Mouse (Mus musculus) hindbrain, embryonic 12.5 days (tissue): Measurements from ENCODE around the gene Ap1s2. TPM values are rescaled to one million over a fixed set of nuclear protein-coding genes. Genes with fewer than 3 reads are reported as not detected.

Experiments used
- ATAC-seq: fragments of 200-750 bp; cut with Nextera tagmentation; 2 replicates; pipeline ENCODE4 v1.8.0; 2017; ENCODE audit warnings: moderate TSS enrichment; ENCODE audit not compliant: low FRiP score
- H3K27ac ChIP-seq: fragments of 300-500 bp; sonication (generic); 2 replicates; pipeline ENCODE4 v1.5.1; 2016; ENCODE audit warnings: mild to moderate bottlenecking
- H3K27me3 ChIP-seq: fragments of 300-500 bp; sonication (generic); 2 replicates; pipeline ENCODE4 v1.6.1; 2016; ENCODE audit warnings: mild to moderate bottlenecking
- H3K36me3 ChIP-seq: fragments of 300-500 bp; sonication (generic); 2 replicates; pipeline ENCODE4 v1.6.1; 2016; ENCODE audit warnings: mild to moderate bottlenecking
- H3K4me1 ChIP-seq: fragments of 300-500 bp; sonication (generic); 2 replicates; pipeline ENCODE4 v1.6.1; 2016
- H3K4me2 ChIP-seq: fragments of 300-500 bp; sonication (generic); replicated peaks from 2 replicates; pipeline ENCODE4 v1.6.1; 2016; ENCODE audit warnings: mild to moderate bottlenecking
- H3K4me3 ChIP-seq: fragments of 300-500 bp; sonication (generic); 2 replicates; pipeline ENCODE4 v1.5.1; 2016; ENCODE audit warnings: mild to moderate bottlenecking
- H3K9ac ChIP-seq: fragments of 300-500 bp; sonication (generic); 2 replicates; pipeline ENCODE4 v1.6.1; 2016; ENCODE audit warnings: mild to moderate bottlenecking, moderate library complexity
- H3K9me3 ChIP-seq: fragments of 300-500 bp; sonication (generic); replicated peaks from 2 replicates; pipeline ENCODE4 v1.6.1; 2016; ENCODE audit warnings: mild to moderate bottlenecking
- WGBS: fragments of 180-500 bp; shearing (Covaris S2); methylation state at CpG from one replicate; pipeline ENCODE4 v1.1.7; 2016; 5-methylcytosine and 5-hydroxymethylcytosine counted together
- polyA plus RNA-seq: library from polyadenylated mRNA; unstranded; fragments of >200 nt; fragmentation: Nextera tagmentation; extraction: Ambion mirVana; gene quantifications from 2 replicates; pipeline ENCODE4 v1.2.1, GENCODE M21; 2016

Ap1s2 gene
- polyA plus RNA-seq, result 51.9 and 58.5 TPM in 2 replicates

DNA sequence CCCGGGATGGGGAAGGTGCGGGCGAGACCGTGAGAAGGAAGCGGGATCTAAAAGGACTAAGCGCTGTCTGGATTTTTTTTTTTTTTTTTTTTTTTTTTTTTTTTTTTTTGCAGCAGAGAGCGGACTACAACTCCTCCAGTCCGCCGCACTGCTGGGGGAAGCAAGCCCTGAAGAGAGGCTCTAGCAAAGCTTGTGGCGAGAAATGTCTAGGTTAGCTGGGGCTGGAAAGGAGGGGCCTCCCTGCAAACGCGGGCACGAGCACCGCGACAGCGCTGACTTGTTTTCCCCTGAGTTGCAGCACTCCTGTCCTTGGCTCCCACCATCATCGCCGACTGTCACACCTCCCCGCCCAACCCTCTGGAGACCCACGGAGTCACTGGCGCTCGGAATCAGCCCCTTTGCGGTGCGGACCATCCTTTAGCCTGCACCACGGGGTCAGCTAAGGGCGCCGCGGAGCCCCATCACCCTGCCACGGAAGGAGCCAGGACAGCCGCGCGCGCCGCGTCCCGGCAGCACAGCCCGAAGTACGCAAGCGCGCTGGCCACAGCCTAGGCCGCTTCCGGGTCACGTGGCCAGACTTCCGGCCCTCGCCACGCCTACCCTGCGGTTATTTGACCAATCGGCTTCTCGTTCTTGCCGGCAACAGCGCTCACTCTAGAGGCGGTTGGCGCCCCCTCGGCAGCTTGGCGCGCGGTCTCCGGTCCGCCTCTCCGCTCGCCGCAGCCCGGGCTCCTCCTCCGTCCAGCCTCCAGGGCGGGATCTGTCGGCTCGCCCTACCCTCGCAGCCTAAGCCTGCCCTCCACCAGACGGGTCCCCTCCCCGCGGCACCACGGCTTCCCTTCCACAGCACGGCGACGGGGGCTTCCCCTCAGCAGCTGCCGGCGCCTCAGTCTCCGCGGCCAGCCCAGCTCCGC is at the start of gene Ap1s2:
Ap1s2 (plus strand) TSS at position 681 of the 914 bp plus-strand sequence.
- Histone ChIP-seq H3K27ac (peak within 1 kb of the TSS; percentile 92), H3K27me3 (peaks cover 13% of the 10 kb centered on the region), H3K9me3 (no peaks in the 10 kb centered on the region), H3K36me3 (no peaks in the 10 kb centered on the region), H3K4me1 (no peaks in the 10 kb centered on the region), H3K9ac (peak within 1 kb of the TSS; percentile 68), H3K4me3 (peak within 1 kb of the TSS; percentile 60), H3K4me2 (peak within 1 kb of the TSS; percentile 52)
- ATAC-seq, result peak; percentile 100
- WGBS, result 14% methylated on average over 55 of the region's 80 CpGs

DNA sequence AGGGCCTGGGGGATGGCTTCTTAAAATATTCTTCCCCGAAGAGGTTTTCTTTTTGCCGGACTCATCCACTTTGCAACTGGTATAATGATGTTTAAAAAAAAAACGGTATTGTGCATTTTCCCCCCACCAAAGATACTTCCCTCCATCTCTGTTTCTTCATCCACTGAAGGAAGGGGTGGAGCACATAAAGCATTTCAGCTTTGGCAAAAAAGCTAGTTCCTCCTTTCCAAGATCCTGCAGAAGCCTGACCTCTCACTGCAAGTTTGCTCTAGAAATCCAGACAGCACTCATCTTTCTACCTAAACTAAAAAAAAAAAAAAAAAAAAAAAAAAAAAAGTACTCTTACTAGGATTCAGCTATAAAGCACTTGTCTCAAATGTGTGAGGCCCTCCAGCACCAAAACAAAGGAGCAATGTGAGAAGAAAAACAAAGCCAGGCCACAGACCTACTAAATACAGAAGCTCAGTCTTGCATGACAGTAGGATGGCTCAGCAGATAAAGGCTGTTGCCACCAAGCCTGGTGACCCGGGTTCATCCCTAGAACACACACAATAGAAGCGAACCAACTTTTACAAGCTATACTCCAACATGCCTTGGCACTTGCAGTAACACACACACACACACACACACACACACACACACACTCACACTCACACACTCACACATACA is 41.0 kb upstream of the Ap1s2 start:
- no peaks in the 10 kb centered on the region for H3K4me1 ChIP-seq
- H3K4me2 ChIP-seq, result no peak overlapping the region
- no peak for ATAC-seq
- no peaks in the 10 kb centered on the region for H3K36me3 ChIP-seq
- 51% methylated on average over 5 of the region's 5 CpGs for WGBS
- peaks cover 17% of the 10 kb centered on the region for H3K27me3 ChIP-seq
- H3K9me3 ChIP-seq, result no peaks in the 10 kb centered on the region
- H3K27ac ChIP-seq, result no peak overlapping the region
- H3K4me3 ChIP-seq, result no peak overlapping the region
- no peak overlapping the region for H3K9ac ChIP-seq

DNA sequence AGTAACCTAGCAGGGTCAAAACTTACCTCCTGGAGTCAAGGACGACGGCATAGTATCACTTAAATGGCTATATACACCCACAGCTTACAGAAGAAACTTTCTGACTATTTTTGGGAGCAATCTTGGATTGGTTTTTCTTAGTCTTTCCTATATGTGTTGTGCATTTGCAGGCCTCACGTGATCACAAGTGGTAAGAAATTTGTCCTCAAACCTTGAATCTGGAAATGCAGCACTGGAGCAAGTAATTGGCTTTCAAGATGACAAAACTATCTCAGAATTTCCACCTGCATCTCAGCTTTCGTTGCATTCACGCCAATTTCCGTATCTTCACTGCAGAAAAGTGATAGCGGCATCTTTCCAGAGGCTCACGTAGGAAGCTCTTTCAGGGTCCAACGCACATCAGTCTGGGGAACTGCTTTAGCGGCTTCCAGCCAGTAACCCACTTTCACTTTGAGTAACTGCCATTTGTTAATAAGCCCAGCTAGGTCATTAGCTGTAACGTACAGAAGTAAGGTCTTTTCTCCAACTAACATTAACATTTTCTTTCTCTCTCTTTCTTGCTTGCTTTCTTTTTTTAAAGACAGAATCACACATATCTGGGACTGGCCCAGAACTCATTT is 40.0 kb upstream of the Ap1s2 start:
- no peaks in the 10 kb centered on the region for H3K36me3 ChIP-seq
- no peak for ATAC-seq
- no peak overlapping the region for H3K4me3 ChIP-seq
- H3K9ac ChIP-seq, result no peak overlapping the region
- H3K9me3 ChIP-seq, result no peaks in the 10 kb centered on the region
- WGBS, result 81% methylated on average over 11 of the region's 11 CpGs
- no peak overlapping the region for H3K4me2 ChIP-seq
- no peaks in the 10 kb centered on the region for H3K4me1 ChIP-seq
- H3K27ac ChIP-seq, result no peak overlapping the region
- peaks cover 17% of the 10 kb centered on the region for H3K27me3 ChIP-seq

DNA sequence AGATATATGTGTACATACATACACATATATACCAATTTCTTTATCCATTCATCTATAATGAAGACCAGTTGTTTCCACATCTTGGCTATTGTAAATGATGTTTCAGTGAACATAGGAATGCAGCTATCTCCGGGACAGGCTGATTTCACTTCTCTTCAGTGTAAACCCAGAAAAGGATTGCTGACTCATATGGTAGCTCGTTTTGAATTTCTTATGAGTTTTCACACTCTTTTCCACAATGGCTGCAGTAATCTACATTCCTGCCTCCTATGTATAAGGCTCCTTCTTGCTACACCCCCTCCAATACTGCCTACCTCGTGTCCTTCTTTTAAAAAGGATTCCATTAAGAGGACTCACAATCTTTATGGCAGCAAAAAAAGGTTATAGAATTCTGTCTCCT is 32.9 kb upstream of the Ap1s2 start:
- no peaks in the 10 kb centered on the region for H3K9me3 ChIP-seq
- no peaks in the 10 kb centered on the region for H3K36me3 ChIP-seq
- H3K4me2 ChIP-seq, result no peak overlapping the region
- no peak overlapping the region for H3K9ac ChIP-seq
- peaks cover 11% of the 10 kb centered on the region; the same call in 1 of the 2 replicates for H3K27me3 ChIP-seq
- WGBS, result 83% methylated on average over 3 of the region's 3 CpGs
- no peak for ATAC-seq
- H3K4me1 ChIP-seq, result no peaks in the 10 kb centered on the region
- H3K27ac ChIP-seq, result no peak overlapping the region
- H3K4me3 ChIP-seq, result no peak overlapping the region

DNA sequence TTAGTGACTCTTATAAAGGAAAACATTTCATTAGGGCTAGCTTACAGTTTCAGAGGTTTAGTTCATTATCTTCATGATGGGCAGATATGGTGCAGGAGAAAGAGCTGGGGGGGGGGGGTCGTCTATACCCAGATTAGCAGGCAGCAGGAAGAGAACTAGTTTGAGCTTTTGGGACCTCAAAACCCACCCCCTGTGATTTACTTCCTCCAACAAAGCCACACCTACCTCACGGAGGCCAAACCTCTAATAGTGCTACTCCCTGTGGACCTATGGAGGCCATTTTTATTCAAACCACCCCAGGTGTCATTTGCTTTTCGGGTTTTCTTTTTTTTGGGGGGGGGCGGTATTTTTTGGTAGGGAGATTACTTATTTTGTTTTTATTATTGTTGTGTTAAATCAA is 32.2 kb upstream of the Ap1s2 start:
- H3K27me3 ChIP-seq, result peaks cover 7% of the 10 kb centered on the region; the same call in 1 of the 2 replicates
- H3K27ac ChIP-seq, result no peak overlapping the region
- no peak overlapping the region for H3K4me2 ChIP-seq
- no peak for ATAC-seq
- H3K36me3 ChIP-seq, result no peaks in the 10 kb centered on the region
- H3K9me3 ChIP-seq, result no peaks in the 10 kb centered on the region
- H3K9ac ChIP-seq, result no peak overlapping the region
- no peaks in the 10 kb centered on the region for H3K4me1 ChIP-seq
- 79% methylated on average over 3 of the region's 4 CpGs for WGBS
- H3K4me3 ChIP-seq, result no peak overlapping the region

DNA sequence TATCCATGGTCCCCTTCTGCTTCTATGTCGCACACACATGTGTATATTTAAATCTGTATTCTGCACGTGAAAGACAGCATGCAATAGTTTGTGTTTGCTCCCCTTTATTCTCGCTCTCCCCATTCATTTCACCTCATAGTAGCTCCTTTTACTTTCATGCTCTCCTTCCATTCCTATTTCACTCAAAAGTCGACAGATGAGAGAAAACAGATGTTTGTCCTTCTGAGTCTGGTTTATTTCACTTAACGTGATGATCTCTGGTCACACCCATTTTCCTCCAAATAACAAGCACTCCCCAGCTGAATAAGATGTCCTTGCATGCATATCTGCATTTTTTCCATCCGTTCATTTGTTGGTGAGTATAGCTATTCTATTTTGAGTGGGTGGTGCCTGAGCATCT is 29.8 kb upstream of the Ap1s2 start:
- Histone ChIP-seq H3K4me1 (no peaks in the 10 kb centered on the region), H3K27ac (no peak overlapping the region), H3K4me3 (no peak overlapping the region), H3K9me3 (no peaks in the 10 kb centered on the region), H3K27me3 (peaks cover 10% of the 10 kb centered on the region; the same call in 1 of the 2 replicates), H3K36me3 (no peaks in the 10 kb centered on the region), H3K4me2 (no peak overlapping the region), H3K9ac (no peak overlapping the region)
- ATAC-seq, result no peak
- 73% methylated on average over 6 of the region's 6 CpGs for WGBS

DNA sequence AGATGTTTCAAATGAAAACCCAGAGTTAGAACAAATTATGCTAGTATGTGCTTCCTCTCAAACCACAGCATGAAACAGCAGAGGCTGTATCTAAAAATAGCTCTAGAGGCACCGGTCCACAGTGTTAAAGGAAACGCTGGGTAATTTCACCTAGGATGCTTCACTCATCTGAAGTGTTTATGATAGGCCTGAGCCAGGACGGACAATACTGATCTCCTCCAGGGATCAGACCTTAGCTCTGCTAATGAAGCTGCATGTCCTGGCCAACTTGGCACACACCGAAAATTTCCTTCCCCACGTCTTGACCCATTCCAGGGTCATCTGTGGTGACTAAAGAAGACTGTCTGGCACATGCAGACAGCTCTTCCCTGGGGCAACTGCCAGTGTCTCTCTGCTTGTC is 29.4 kb upstream of the Ap1s2 start:
- Histone ChIP-seq H3K9me3 (no peaks in the 10 kb centered on the region), H3K4me2 (no peak overlapping the region), H3K27me3 (peaks cover 7% of the 10 kb centered on the region; the same call in 1 of the 2 replicates), H3K36me3 (no peaks in the 10 kb centered on the region), H3K27ac (no peak overlapping the region), H3K4me1 (no peaks in the 10 kb centered on the region), H3K9ac (no peak overlapping the region), H3K4me3 (no peak overlapping the region)
- WGBS, result 71% methylated on average over 5 of the region's 5 CpGs
- ATAC-seq, result no peak

DNA sequence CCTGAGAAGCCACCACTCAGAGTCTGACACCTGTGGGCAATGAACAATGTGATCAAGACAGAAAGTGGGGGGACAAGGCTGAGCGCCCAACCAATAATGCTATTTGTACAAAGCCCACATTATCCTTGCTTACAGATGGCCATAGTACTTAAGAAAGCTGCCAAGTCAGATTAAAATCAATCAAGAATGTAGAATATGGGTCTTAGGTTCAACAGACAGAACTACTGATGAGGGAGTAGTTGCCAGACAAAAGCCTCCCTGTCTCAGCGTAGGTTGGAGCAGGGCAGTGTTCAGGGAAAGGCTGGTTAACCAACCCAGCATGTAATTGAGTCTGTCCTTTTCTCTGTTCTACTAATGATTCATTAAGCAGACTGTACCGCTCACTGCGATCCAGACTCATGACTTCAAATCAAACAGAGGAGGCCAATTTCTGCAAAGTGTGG is 23.3 kb upstream of the Ap1s2 start:
- no peak overlapping the region for H3K4me3 ChIP-seq
- ATAC-seq, result peak; percentile 50; the same call in 1 of the 2 replicates
- no peak overlapping the region for H3K9ac ChIP-seq
- H3K27me3 ChIP-seq, result 0 out of 2 replicates have a peak, but pooled peaks cover 3% of the 10 kb centered on the region
- H3K27ac ChIP-seq, result no peak overlapping the region
- no peak overlapping the region for H3K4me2 ChIP-seq
- no peaks in the 10 kb centered on the region for H3K9me3 ChIP-seq
- no peaks in the 10 kb centered on the region for H3K4me1 ChIP-seq
- 57% methylated on average over 4 of the region's 4 CpGs for WGBS
- no peaks in the 10 kb centered on the region for H3K36me3 ChIP-seq

DNA sequence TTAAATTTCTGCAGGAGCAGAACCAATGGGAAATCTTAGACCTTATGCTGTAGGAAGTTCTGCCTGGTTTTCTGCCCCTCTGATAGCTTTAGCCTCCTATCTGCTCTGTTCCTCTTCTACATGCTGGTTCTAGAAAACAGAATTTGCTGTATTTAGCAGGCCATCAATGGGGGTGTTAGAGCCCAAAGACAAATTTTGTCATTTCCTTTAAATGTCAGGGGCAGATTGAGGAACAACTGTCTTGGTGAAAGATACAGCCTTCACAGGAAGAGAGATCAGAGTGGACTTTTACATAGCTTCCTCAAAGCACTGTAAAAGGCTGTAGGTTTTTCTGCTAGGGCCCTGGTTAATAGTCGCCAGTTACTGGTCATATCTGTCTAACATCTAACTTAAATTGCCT is 11.5 kb upstream of the Ap1s2 start:
- no peak for ATAC-seq
- Histone ChIP-seq H3K9ac (no peak overlapping the region), H3K36me3 (no peaks in the 10 kb centered on the region), H3K9me3 (no peaks in the 10 kb centered on the region), H3K4me1 (no peaks in the 10 kb centered on the region), H3K4me3 (no peak overlapping the region), H3K27me3 (peaks cover 4% of the 10 kb centered on the region; the same call in 1 of the 2 replicates), H3K27ac (no peak overlapping the region), H3K4me2 (no peak overlapping the region)
- WGBS, result 85% methylated on average over 1 of the region's 1 CpGs

DNA sequence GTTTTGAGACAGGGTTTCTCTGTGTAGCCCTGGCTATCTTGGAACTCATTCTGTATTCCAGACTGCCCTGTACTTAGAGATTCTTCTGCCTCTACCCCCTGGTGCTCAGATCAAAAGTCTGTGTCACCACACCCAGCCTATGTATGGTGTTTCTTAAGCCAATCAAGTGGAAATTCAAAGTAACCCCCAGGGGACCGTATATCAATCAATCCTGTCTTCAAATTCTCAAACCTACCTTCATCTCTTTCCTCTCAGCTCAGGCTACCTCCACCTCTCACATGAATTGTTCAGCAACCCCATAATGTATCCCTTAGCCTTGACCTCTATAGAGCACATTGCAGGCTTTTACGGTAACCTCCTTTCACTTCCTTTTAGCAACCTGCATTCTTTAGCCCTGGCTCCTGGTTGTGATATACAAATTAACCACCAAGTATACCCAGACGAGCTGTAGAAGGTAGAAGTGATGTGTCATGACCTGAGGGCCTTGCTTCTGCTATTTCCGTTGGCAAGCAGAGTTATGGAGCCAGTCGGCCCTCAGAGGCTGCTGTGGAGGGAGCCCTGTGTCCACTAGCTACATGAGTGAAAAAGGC is 9.3 kb upstream of the Ap1s2 start:
- Histone ChIP-seq H3K27ac (no peak overlapping the region), H3K9ac (no peak overlapping the region), H3K4me2 (no peak overlapping the region), H3K4me1 (no peaks in the 10 kb centered on the region), H3K9me3 (no peaks in the 10 kb centered on the region), H3K4me3 (no peak overlapping the region), H3K36me3 (no peaks in the 10 kb centered on the region), H3K27me3 (peaks cover 8% of the 10 kb centered on the region; the same call in 1 of the 2 replicates)
- ATAC-seq, result no peak
- WGBS, result 60% methylated on average over 5 of the region's 5 CpGs

DNA sequence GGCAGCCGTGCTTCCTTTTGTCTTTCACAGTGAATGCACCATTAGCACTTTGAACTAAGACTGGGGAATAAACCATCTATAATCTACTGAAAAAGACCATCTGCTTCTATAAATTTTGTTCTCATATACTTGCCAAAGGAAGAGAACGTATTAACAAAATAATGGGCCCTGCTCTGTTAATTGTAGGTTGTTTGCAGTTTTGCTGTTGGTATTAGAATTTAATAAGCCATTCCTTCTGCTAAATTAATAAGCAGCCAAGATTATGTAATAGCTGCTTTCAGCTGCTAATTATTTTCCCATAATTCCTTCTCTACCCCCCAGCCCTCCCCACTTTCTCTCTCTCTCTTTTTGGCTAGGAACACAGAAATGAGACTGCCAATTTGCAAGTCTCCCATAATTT is 2.0 kb upstream of the Ap1s2 start:
- no peak for ATAC-seq
- Histone ChIP-seq H3K4me3 (no peak overlapping the region), H3K4me1 (no peaks in the 10 kb centered on the region), H3K36me3 (no peaks in the 10 kb centered on the region), H3K4me2 (no peak overlapping the region), H3K27me3 (peaks cover 13% of the 10 kb centered on the region), H3K27ac (no peak overlapping the region), H3K9me3 (no peaks in the 10 kb centered on the region), H3K9ac (no peak overlapping the region)
- 83% methylated on average over 2 of the region's 2 CpGs for WGBS

DNA sequence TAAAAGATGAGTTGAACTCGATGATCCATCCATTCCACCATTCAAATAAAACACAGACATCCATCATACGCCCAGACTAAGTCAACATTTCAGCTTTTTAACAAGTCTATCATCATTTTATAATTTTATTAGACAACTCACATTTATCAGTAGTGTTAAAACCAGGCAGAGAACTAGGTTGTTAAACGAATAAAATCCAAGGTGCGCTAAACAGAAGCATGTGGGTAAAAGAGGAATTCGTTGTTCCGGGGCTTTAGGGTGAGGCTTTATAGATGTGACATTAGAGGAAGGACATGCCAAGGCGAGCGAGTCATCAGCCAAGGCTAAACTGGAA is 847 bp upstream of the Ap1s2 start:
- peak overlapping the region; percentile 52 for H3K4me2 ChIP-seq
- no peaks in the 10 kb centered on the region for H3K36me3 ChIP-seq
- H3K4me3 ChIP-seq, result peak overlapping the region; percentile 60
- peaks cover 13% of the 10 kb centered on the region for H3K27me3 ChIP-seq
- peak overlapping the region; percentile 92 for H3K27ac ChIP-seq
- 22% methylated on average over 8 of the region's 8 CpGs for whole genome bisulfite sequencing
- 0 out of 2 replicates have a peak overlapping the region, but pooled peaks have one; percentile 49 for H3K9ac ChIP-seq
- ATAC-seq, result no peak
- H3K9me3 ChIP-seq, result no peaks in the 10 kb centered on the region
- H3K4me1 ChIP-seq, result no peaks in the 10 kb centered on the region
